Mouse (Mus musculus): Measurements from ENCODE around the gene 1500011B03Rik. TPM values are rescaled to one million over a fixed set of nuclear protein-coding genes. Genes with fewer than 3 reads are reported as not detected.

Gene 1500011B03Rik
- polyA plus RNA-seq, 1 experiment = 245 TPM

- TF ChIP-seq CTCF (IDR thresholded peaks at IDR 0.05; ENCODE audit: extremely low read depth, insufficient read depth, low read length) = no peak
- TF ChIP-seq POLR2A (IDR thresholded peaks at IDR 0.05; ENCODE audit: extremely low read depth, insufficient read depth, low read length) = no peak
- Histone ChIP-seq H3K4me1 (ENCODE audit: control insufficient read depth, insufficient read depth, low read length) (no peaks in the 10 kb centered on the region), H3K27ac (ENCODE audit: insufficient read depth, low read length) (no peak overlapping the region)
Measured at GRCm38 (mm10) chr5:114836886-114837285, 13.6 kb upstream of the 1500011B03Rik start.

GRCm38 (mm10) chr5:114829740-114830139, 6.5 kb upstream of the 1500011B03Rik start:
- TF ChIP-seq POLR2A (IDR thresholded peaks at IDR 0.05; ENCODE audit: extremely low read depth, insufficient read depth, low read length) (no peak), CTCF (IDR thresholded peaks at IDR 0.05; ENCODE audit: extremely low read depth, insufficient read depth, low read length) (no peak)
- no peak overlapping the region for H3K27ac ChIP-seq (ENCODE audit: insufficient read depth, low read length)
- H3K4me1 ChIP-seq (ENCODE audit: control insufficient read depth, insufficient read depth, low read length) = no peaks in the 10 kb centered on the region
- no peak overlapping the region for H3K4me3 ChIP-seq (ENCODE audit: insufficient read depth, low read length)

More at GRCm38 (mm10) chr5:114836886-114837285, 13.6 kb upstream of the 1500011B03Rik start:
- no peak overlapping the region for H3K4me3 ChIP-seq (ENCODE audit: insufficient read depth, low read length)

- Histone ChIP-seq H3K4me3 (ENCODE audit: insufficient read depth, low read length) (no peak overlapping the region), H3K27ac (ENCODE audit: insufficient read depth, low read length) (no peak overlapping the region), H3K4me1 (ENCODE audit: control insufficient read depth, insufficient read depth, low read length) (no peaks in the 10 kb centered on the region)
- TF ChIP-seq CTCF (IDR thresholded peaks at IDR 0.05; ENCODE audit: extremely low read depth, insufficient read depth, low read length) = no peak
- no peak for TF ChIP-seq POLR2A (IDR thresholded peaks at IDR 0.05; ENCODE audit: extremely low read depth, insufficient read depth, low read length)
Measured at GRCm38 (mm10) chr5:114827427-114827826, 4.2 kb upstream of the 1500011B03Rik start.

GRCm38 (mm10) chr5:114825978-114826691, 2.9 kb upstream of the 1500011B03Rik start:
- H3K4me3 ChIP-seq (ENCODE audit: insufficient read depth, low read length) = peak overlapping the region; percentile 17
- H3K4me1 ChIP-seq (ENCODE audit: control insufficient read depth, insufficient read depth, low read length) = no peaks in the 10 kb centered on the region
- no peak overlapping the region for H3K27ac ChIP-seq (ENCODE audit: insufficient read depth, low read length)
- TF ChIP-seq CTCF (IDR thresholded peaks at IDR 0.05; ENCODE audit: extremely low read depth, insufficient read depth, low read length) = no peak
- TF ChIP-seq POLR2A (IDR thresholded peaks at IDR 0.05; ENCODE audit: extremely low read depth, insufficient read depth, low read length) = no peak

GRCm38 (mm10) chr5:114824197-114824596, 929 bp upstream of the 1500011B03Rik start:
- Histone ChIP-seq H3K27ac (ENCODE audit: insufficient read depth, low read length) (no peak overlapping the region), H3K4me3 (ENCODE audit: insufficient read depth, low read length) (no peak overlapping the region), H3K4me1 (ENCODE audit: control insufficient read depth, insufficient read depth, low read length) (no peaks in the 10 kb centered on the region)
- TF ChIP-seq POLR2A (IDR thresholded peaks at IDR 0.05; ENCODE audit: extremely low read depth, insufficient read depth, low read length) = no peak
- peak; percentile 74 for TF ChIP-seq CTCF (IDR thresholded peaks at IDR 0.05; ENCODE audit: extremely low read depth, insufficient read depth, low read length)

GRCm38 (mm10) chr5:114818124-114818523, 5.1 kb downstream of the 1500011B03Rik start:
- Histone ChIP-seq H3K4me1 (ENCODE audit: control insufficient read depth, insufficient read depth, low read length) (no peaks in the 10 kb centered on the region), H3K27ac (ENCODE audit: insufficient read depth, low read length) (no peak overlapping the region), H3K4me3 (ENCODE audit: insufficient read depth, low read length) (no peak overlapping the region)
- TF ChIP-seq CTCF (IDR thresholded peaks at IDR 0.05; ENCODE audit: extremely low read depth, insufficient read depth, low read length) = no peak
- TF ChIP-seq POLR2A (IDR thresholded peaks at IDR 0.05; ENCODE audit: extremely low read depth, insufficient read depth, low read length) = no peak

- Histone ChIP-seq H3K4me1 (ENCODE audit: control insufficient read depth, insufficient read depth, low read length) (no peaks in the 10 kb centered on the region), H3K4me3 (ENCODE audit: insufficient read depth, low read length) (no peak overlapping the region), H3K27ac (ENCODE audit: insufficient read depth, low read length) (no peak overlapping the region)
- TF ChIP-seq CTCF (IDR thresholded peaks at IDR 0.05; ENCODE audit: extremely low read depth, insufficient read depth, low read length) = no peak
Measured at GRCm38 (mm10) chr5:114816599-114816998, 6.7 kb downstream of the 1500011B03Rik start.

GRCm38 (mm10) chr5:114813525-114814181, 9.6 kb downstream of the 1500011B03Rik start:
- TF ChIP-seq POLR2A (IDR thresholded peaks at IDR 0.05; ENCODE audit: extremely low read depth, insufficient read depth, low read length) (peak; percentile 96), CTCF (IDR thresholded peaks at IDR 0.05; ENCODE audit: extremely low read depth, insufficient read depth, low read length) (no peak)

GRCm38 (mm10) chr5:114809826-114810225, 13.4 kb downstream of the 1500011B03Rik start:
- Histone ChIP-seq H3K27ac (ENCODE audit: insufficient read depth, low read length) (no peak overlapping the region), H3K4me3 (ENCODE audit: insufficient read depth, low read length) (no peak overlapping the region), H3K4me1 (ENCODE audit: control insufficient read depth, insufficient read depth, low read length) (peaks cover 2% of the 10 kb centered on the region)
- TF ChIP-seq CTCF (IDR thresholded peaks at IDR 0.05; ENCODE audit: extremely low read depth, insufficient read depth, low read length) = no peak
- TF ChIP-seq POLR2A (IDR thresholded peaks at IDR 0.05; ENCODE audit: extremely low read depth, insufficient read depth, low read length) = no peak

More at GRCm38 (mm10) chr5:114813525-114814181, 9.6 kb downstream of the 1500011B03Rik start:
- Histone ChIP-seq H3K4me3 (ENCODE audit: insufficient read depth, low read length) (peak overlapping the region; percentile 76), H3K4me1 (ENCODE audit: control insufficient read depth, insufficient read depth, low read length) (peaks cover 2% of the 10 kb centered on the region), H3K27ac (ENCODE audit: insufficient read depth, low read length) (peak overlapping the region; percentile 88)

Measured in cortical plate, adult 2 months (tissue).